Mouse (Mus musculus) midbrain, embryonic 14.5 days (tissue): ENCODE data around the gene Tenm2. TPM values are rescaled to one million over a fixed set of nuclear protein-coding genes. Genes with fewer than 3 reads are reported as not detected.

Source experiments
- ATAC-seq: fragments of 200-750 bp; cut with Nextera tagmentation; 2 replicates; pipeline ENCODE4 v1.8.0; 2017; ENCODE audit warnings: moderate number of reproducible peaks, moderate library complexity; ENCODE audit not compliant: low FRiP score, low TSS enrichment
- DNase-seq: peaks from one replicate; pipeline ENCODE4 v3.0.0-alpha.2; 2015
- H3K27ac ChIP-seq: fragments of 300-500 bp; sonication (generic); replicated peaks from 2 replicates; pipeline ENCODE4 v1.5.1; 2014; ENCODE audit warnings: mild to moderate bottlenecking, low read depth, low read length, moderate library complexity
- H3K27me3 ChIP-seq: fragments of 300-500 bp; sonication (generic); 2 replicates; pipeline ENCODE4 v1.6.1; 2014; ENCODE audit warnings: low read length, control low read depth, mixed read lengths; ENCODE audit not compliant: control insufficient read depth, insufficient read depth
- H3K36me3 ChIP-seq: fragments of 300-500 bp; sonication (generic); 2 replicates; pipeline ENCODE4 v1.6.1; 2014; ENCODE audit warnings: low read length, control low read depth; ENCODE audit not compliant: control insufficient read depth, insufficient read depth
- H3K4me1 ChIP-seq: fragments of 300-500 bp; sonication (generic); 2 replicates; pipeline ENCODE4 v1.6.1; 2014; ENCODE audit warnings: mild to moderate bottlenecking, antibody characterized with exemption, low read length, control low read depth; ENCODE audit not compliant: control insufficient read depth, insufficient read depth
- H3K4me2 ChIP-seq: fragments of 300-500 bp; sonication (generic); 2 replicates; pipeline ENCODE4 v1.6.1; 2014; ENCODE audit warnings: mild to moderate bottlenecking, low read length, moderate library complexity
- H3K4me3 ChIP-seq: fragments of 300-500 bp; sonication (generic); replicated peaks from 2 replicates; pipeline ENCODE4 v1.5.1; 2014; ENCODE audit warnings: low read depth, low read length
- H3K9ac ChIP-seq: fragments of 300-500 bp; sonication (generic); replicated peaks from 2 replicates; pipeline ENCODE4 v1.6.1; 2014; ENCODE audit warnings: mild to moderate bottlenecking, low read length, moderate library complexity
- H3K9me3 ChIP-seq: fragments of 300-500 bp; sonication (generic); 2 replicates; pipeline ENCODE4 v1.6.1; 2016; ENCODE audit warnings: low read length, control low read depth, mixed read lengths; ENCODE audit not compliant: control insufficient read depth
- WGBS: fragments of 180-500 bp; shearing (Covaris S2); extraction: QIAGEN DNeasy Blood & Tissue Kit; methylation state at CpG from one replicate; pipeline ENCODE4 v1.1.7; 2014; 5-methylcytosine and 5-hydroxymethylcytosine counted together
- polyA plus RNA-seq: library from polyadenylated mRNA; unstranded; fragments of >200 nt; fragmentation: Nextera tagmentation; extraction: Ambion mirVana; gene quantifications from 2 replicates; pipeline ENCODE4 v1.2.1, GENCODE M21; 2014

The Tenm2 gene
- polyA plus RNA-seq, 1 experiment from 2014 or later = 52.8 TPM

DNA sequence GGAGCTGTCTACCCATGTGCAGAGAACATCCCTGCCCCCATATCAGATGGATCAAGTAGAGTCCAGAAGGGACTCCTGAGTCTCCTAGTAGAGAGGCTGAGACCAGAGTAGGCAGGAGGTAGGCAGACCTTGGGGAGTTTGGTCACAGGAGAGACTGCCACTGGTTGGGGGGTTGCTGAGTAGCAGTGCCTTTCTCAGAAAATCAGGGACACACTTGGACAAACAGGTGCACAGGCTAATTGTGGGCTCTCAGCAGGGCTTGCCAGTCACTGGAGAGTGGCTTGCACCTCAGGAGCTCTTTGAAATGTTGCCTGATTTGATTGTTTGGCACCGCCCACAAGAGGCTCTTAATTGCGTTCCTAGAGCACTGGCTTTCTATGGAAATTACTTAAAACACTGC, 885.9 kb downstream of the Tenm2 start:
- H3K4me1 ChIP-seq = no peaks in the 10 kb centered on the region
- no peaks in the 10 kb centered on the region for H3K9me3 ChIP-seq
- no peaks in the 10 kb centered on the region for H3K36me3 ChIP-seq
- DNase-seq = peak; percentile 9
- H3K4me2 ChIP-seq = no peak overlapping the region
- no peak overlapping the region for H3K4me3 ChIP-seq
- 46% methylated on average over 2 of the region's 2 CpGs for WGBS
- no peak overlapping the region for H3K9ac ChIP-seq
- no peak for ATAC-seq
- no peaks in the 10 kb centered on the region for H3K27me3 ChIP-seq
- H3K27ac ChIP-seq = no peak overlapping the region

DNA sequence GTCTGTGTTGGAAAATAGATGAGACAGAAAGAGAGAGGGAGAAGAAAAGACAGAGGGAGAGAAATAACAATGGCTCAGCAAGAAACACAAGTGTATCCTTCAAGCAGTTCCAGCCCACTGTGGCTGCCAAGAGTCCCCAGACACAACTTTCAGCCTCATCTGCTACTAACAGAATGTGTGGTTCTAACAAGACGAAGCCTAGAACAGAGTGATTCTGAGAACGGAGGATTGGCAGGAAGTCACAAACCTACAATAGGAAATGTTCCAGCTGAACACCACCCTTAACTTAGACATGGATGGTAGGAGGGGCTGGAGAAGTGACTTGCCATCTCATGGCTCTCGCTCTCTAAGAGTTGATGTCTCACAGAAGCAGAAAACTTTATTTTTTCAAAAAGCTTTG, 894.0 kb downstream of the Tenm2 start:
- DNase-seq = no peak
- no peak overlapping the region for H3K27ac ChIP-seq
- H3K9ac ChIP-seq = no peak overlapping the region
- 89% methylated on average over 3 of the region's 3 CpGs for WGBS
- H3K36me3 ChIP-seq = no peaks in the 10 kb centered on the region
- ATAC-seq = no peak
- no peaks in the 10 kb centered on the region for H3K9me3 ChIP-seq
- H3K4me3 ChIP-seq = no peak overlapping the region
- no peaks in the 10 kb centered on the region for H3K4me1 ChIP-seq
- no peak overlapping the region for H3K4me2 ChIP-seq
- H3K27me3 ChIP-seq = no peaks in the 10 kb centered on the region

DNA sequence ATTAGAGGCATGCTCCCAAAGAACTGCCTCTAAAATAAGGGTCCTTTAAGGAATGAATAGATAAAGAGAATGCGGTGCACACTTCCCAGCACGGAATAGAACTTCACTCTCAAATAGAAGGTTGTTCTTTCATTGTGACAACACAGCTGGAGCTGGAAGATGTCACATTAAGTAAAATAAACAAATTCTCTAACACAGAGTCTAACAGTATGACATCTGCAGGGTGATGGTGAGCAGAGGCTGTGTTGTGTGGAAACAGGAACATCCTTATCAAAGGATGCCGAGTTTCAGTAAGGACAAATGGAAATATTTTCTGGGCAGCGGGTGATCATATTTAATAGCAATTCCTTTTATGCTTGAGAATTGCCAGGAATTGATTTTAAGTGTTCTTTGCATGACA, 897.3 kb downstream of the Tenm2 start:
- 87% methylated on average over 4 of the region's 4 CpGs for WGBS
- Histone ChIP-seq H3K4me3 (no peak overlapping the region), H3K36me3 (no peaks in the 10 kb centered on the region), H3K27me3 (no peaks in the 10 kb centered on the region), H3K27ac (no peak overlapping the region), H3K9ac (no peak overlapping the region), H3K4me1 (peaks cover 10% of the 10 kb centered on the region; the same call in 1 of the 2 replicates), H3K4me2 (no peak overlapping the region), H3K9me3 (no peaks in the 10 kb centered on the region)
- ATAC-seq = no peak
- no peak for DNase-seq

DNA sequence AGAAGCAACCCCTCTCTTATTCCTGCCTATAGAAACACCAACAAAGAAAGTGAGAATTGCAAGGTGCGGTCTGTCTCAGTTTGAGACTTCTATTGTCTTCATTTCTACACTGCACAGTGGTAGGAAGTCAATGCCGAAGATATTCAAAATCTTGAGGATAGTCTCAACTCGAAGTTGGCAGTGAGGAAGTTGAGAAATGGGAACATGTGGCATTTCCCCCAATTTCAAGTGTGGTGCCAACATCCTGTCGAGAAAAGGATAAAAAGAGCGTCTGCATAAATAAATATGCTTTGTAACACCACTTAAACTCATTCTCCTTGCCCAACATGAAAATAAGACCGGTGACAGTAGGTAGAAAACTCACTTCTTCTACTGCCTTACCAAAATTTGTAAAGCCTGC, 898.7 kb downstream of the Tenm2 start:
- H3K4me2 ChIP-seq = no peak overlapping the region
- H3K9ac ChIP-seq = no peak overlapping the region
- no peaks in the 10 kb centered on the region for H3K27me3 ChIP-seq
- no peak for DNase-seq
- peaks cover 14% of the 10 kb centered on the region for H3K4me1 ChIP-seq
- ATAC-seq = no peak
- WGBS = 92% methylated on average over 6 of the region's 6 CpGs
- no peak overlapping the region for H3K27ac ChIP-seq
- no peaks in the 10 kb centered on the region for H3K9me3 ChIP-seq
- no peak overlapping the region for H3K4me3 ChIP-seq
- no peaks in the 10 kb centered on the region for H3K36me3 ChIP-seq

DNA sequence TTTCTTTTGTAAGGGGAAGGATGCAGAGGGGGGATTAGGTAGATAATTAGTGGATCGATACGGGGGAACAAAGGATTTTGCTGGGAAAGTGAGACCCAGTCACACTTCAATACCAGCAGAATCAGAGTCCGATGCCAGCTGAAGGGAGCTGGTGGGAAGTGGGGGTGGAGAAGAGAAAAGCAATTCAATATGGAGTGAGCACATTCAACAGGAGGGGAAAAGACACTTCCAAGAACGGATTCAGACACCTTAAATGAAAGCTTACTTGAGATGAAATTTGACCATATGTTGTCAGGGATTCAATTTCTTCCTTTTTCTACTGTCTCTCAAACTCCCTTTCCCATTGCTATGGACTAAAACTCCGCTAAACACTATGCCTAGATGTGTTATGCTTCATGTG, 900.6 kb downstream of the Tenm2 start:
- Histone ChIP-seq H3K4me2 (no peak overlapping the region), H3K9ac (no peak overlapping the region), H3K27me3 (no peaks in the 10 kb centered on the region), H3K4me3 (no peak overlapping the region), H3K9me3 (no peaks in the 10 kb centered on the region), H3K4me1 (peaks cover 28% of the 10 kb centered on the region), H3K36me3 (no peaks in the 10 kb centered on the region), H3K27ac (no peak overlapping the region)
- 30% methylated on average over 5 of the region's 5 CpGs for WGBS
- ATAC-seq (no peak), DNase-seq (no peak)

DNA sequence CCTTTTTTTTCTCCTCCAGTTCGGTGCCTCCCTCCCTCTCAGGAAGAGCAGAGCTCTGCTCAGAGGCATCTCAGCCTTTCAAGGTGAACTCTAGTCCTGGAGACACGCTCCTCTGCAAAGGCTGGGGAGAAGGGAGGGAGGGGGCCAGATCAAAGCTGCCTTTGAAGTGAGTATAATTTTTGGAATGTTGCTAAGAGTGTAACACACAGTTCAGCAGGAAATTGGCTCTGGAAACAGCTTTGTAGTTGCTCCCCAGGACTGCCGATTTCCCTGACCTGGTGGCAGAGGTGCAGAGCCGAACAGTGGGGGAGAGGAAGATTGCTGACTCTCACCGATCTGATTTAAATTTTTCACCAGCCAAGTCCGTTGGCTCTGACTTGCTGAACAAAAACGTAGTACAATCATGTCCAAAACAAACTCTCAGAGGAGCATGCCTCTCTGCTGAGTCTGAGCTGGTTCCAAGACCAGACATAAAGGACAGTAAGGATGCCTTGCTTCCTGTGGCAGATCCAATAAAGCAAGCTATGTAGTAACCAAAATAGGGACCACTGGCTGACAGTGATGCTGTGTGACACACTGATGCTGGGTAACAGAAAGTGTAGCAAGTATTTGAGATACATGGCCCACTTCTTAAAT, 901.5 kb downstream of the Tenm2 start:
- peak overlapping the region; percentile 42; the same call in 1 of the 2 replicates for H3K27ac ChIP-seq
- no peaks in the 10 kb centered on the region for H3K9me3 ChIP-seq
- peaks cover 30% of the 10 kb centered on the region for H3K4me1 ChIP-seq
- no peaks in the 10 kb centered on the region for H3K36me3 ChIP-seq
- H3K4me2 ChIP-seq = no peak overlapping the region
- ATAC-seq (peak; percentile 50; the same call in 1 of the 2 replicates), DNase-seq (peak; percentile 59)
- 7% methylated on average over 7 of the region's 7 CpGs for WGBS
- no peak overlapping the region for H3K4me3 ChIP-seq
- H3K27me3 ChIP-seq = no peaks in the 10 kb centered on the region
- H3K9ac ChIP-seq = no peak overlapping the region

DNA sequence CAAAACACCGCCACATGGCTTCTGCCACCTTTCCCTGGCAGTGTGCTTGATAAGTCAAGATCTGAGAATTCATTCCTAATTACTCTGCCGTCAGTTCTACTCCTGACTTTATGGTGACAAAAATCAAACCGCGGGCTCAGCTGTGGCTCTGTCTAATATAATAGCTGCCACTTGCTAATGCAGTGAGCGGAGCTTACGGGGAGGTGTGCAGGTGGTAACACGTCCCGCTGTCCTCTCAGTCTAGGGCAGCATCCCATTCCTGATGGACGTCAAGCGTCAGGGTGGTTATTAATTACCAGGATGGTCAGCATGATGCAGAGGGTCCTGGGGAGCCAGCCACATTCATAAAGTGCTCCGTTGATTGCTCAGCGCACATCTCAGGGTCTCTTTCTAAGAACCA, 903.5 kb downstream of the Tenm2 start:
- Histone ChIP-seq H3K4me2 (no peak overlapping the region), H3K4me3 (no peak overlapping the region), H3K9me3 (no peaks in the 10 kb centered on the region), H3K4me1 (peaks cover 30% of the 10 kb centered on the region), H3K36me3 (no peaks in the 10 kb centered on the region), H3K27ac (0 out of 2 replicates have a peak overlapping the region, but pooled peaks have one; percentile 32), H3K9ac (no peak overlapping the region), H3K27me3 (no peaks in the 10 kb centered on the region)
- no peak for DNase-seq
- 54% methylated on average over 12 of the region's 12 CpGs for WGBS
- ATAC-seq = no peak

DNA sequence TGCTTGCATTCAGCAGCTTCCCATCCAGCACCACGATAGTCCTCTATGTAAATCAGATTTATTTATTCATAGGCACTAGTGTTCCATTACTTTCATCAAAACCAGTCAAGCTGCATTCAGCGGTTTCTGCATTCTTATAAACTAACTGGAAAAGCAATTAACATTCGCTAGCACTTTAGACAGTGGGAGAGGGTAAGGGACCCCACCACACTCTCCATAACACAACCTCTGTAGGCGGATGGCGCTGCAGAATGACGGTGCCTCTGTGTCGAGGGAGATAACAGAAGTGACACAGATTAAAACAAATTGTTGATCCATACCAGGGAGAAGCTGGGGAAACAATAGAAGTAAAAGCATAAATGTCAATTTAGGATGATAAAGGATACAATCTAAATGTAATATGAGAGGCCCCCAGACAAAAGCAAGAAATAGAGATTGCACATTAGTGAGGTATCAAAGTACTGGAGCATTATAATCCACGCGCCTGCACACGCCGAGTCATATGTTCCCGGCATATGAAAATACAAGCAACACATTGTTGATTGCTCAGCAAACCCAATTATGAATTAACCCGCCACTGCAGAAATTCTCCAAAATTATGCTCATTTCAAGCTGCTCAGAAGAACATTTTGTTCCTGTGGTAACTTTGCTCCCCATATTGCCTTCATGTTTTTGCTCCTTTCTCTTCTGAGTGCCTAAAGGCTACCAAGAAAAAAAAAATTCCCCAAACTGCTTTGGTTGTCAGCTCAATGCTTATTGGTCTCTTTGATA, 904.2 kb downstream of the Tenm2 start:
- peak; percentile 43 for DNase-seq
- WGBS = 62% methylated on average over 13 of the region's 13 CpGs
- Histone ChIP-seq H3K27ac (0 out of 2 replicates have a peak overlapping the region, but pooled peaks have one; percentile 32), H3K9me3 (no peaks in the 10 kb centered on the region), H3K4me1 (peaks cover 30% of the 10 kb centered on the region), H3K4me3 (no peak overlapping the region), H3K4me2 (no peak overlapping the region), H3K27me3 (no peaks in the 10 kb centered on the region), H3K36me3 (no peaks in the 10 kb centered on the region), H3K9ac (no peak overlapping the region)
- no peak for ATAC-seq

DNA sequence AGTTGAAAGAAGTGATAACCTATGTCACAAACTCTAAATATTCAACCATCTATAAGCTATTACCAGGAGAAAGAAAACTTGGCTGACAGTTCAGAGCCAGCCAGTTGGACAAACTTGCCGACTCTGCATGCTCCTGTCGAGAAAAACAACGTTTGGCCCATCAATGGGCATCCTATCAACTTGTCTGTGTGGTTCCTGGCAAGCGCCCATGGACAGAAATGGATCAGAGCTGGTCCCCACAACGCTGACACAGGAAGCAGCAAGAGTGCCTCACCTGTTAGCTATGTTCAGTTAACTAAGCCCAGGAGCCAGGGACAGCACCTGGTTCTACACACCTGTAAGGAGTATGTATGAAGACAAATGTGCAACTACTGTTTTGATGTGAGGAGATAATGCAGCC, 908.5 kb downstream of the Tenm2 start:
- Histone ChIP-seq H3K4me2 (no peak overlapping the region), H3K27ac (no peak overlapping the region), H3K4me3 (no peak overlapping the region), H3K9ac (no peak overlapping the region), H3K36me3 (no peaks in the 10 kb centered on the region), H3K27me3 (no peaks in the 10 kb centered on the region), H3K4me1 (peaks cover 17% of the 10 kb centered on the region), H3K9me3 (no peaks in the 10 kb centered on the region)
- ATAC-seq (no peak), DNase-seq (no peak)
- 87% methylated on average over 5 of the region's 5 CpGs for WGBS
